ENCODE assay signal across 8 mouse cellular contexts in genomic region chr8:122547815-122548214, GRCm38 (mm10). TPM values are rescaled to one million over a fixed set of nuclear protein-coding genes. Genes with fewer than 3 reads are reported as not detected.
DNase-seq lines count a peak whose midpoint lies in the region; ATAC-seq and TF ChIP-seq lines count a peak whose summit lies in the region.

No protein-coding gene starts in this region.

- TF ChIP-seq EP300 in liver, postnatal 0 days (IDR thresholded peaks at IDR 0.05; ENCODE audit: low read depth): no peak; the same call in 1 of the 2 replicates

- ATAC-seq in activated CD4-positive, CD25-positive, alpha-beta regulatory T cell, adult 4 months: peak; percentile 62
- peak; percentile 43 for ATAC-seq in liver, postnatal 0 days

- intact Hi-C loops in heart, postnatal 10 days (cut with DNase I): no loop called here

- no peaks in the 10 kb centered on the region for H3K36me3 ChIP-seq in liver, postnatal 0 days (replicated peaks; ENCODE audit: insufficient read depth, low read length)

- H3K9ac ChIP-seq in liver, postnatal 0 days (replicated peaks): peak overlapping the region; percentile 87

- no peaks in the 10 kb centered on the region for H3K27me3 ChIP-seq in liver, postnatal 0 days (ENCODE audit: insufficient read depth, low read length)

- peak; percentile 79 for DNase-seq in CD4-positive, CD25-positive, alpha-beta regulatory T cell, adult 2 months (ENCODE audit: low read depth, low spot score)
- peak; percentile 33 to 42 for DNase-seq in heart, postnatal 10 days
- peak; percentile 77 for DNase-seq in liver, postnatal 0 days
- DNase-seq in spleen, postnatal 36 days (ENCODE audit: low spot score in 2 of 2): peak; percentile 88 to 90
- DNase-seq in layer of hippocampus, postnatal 14 days (ENCODE audit: low spot score in 2 of 2): no peak
- DNase-seq in gastrocnemius, postnatal 10 days: no peak
- DNase-seq in urinary bladder, postnatal 36 days (ENCODE audit: low spot score in 2 of 2): no peak

- H3K4me3 ChIP-seq in liver, postnatal 0 days (ENCODE audit: low read depth, low read length): peak overlapping the region; percentile 91

- peak overlapping the region; percentile 89 for H3K27ac ChIP-seq in liver, postnatal 0 days (ENCODE audit: low read depth)

- peak overlapping the region; percentile 96 for H3K4me2 ChIP-seq in liver, postnatal 0 days (ENCODE audit: low read depth, low read length)

- H3K4me1 ChIP-seq in liver, postnatal 0 days (ENCODE audit: insufficient read depth): peaks cover 51% of the 10 kb centered on the region

- 13% methylated on average over 5 of the region's 5 CpGs for WGBS in liver, postnatal 0 days (ENCODE audit: insufficient replicate concordance)

- no peak for TF ChIP-seq CTCF in liver, postnatal 0 days (IDR thresholded peaks at IDR 0.05; ENCODE audit: low read depth)

- no peaks in the 10 kb centered on the region for H3K9me3 ChIP-seq in liver, postnatal 0 days (ENCODE audit: low read length)

RNA-seq across cellular contexts. Expression of gene Piezo1, which starts 3.3 kb away (rescaled TPM):
- polyA plus RNA-seq in activated CD4-positive, CD25-positive, alpha-beta regulatory T cell, adult 4 months (2017; shearing (Covaris generic)): 10 to 100 TPM; 11.8 to 22.2 TPM
- 10 to 100 TPM; 40.3 to 43.3 TPM for total RNA-seq in heart, postnatal 10 days (2021)
- 2.6 and 3.4 TPM in 2 replicates for polyA plus RNA-seq in liver, postnatal 0 days (2015; fragmentation: Nextera tagmentation; extraction: Ambion mirVana)
- total RNA-seq in layer of hippocampus, postnatal 14 days (2021): 1 to 10 TPM; 5.1 to 6.5 TPM
- total RNA-seq in gastrocnemius, postnatal 10 days (2021): 10 to 100 TPM; 24.5 to 30.9 TPM

RNA-seq across cellular contexts. Expression of gene Cdt1, which starts 20.0 kb away (rescaled TPM):
- 10 to 100 TPM; 10.4 to 13.0 TPM for polyA plus RNA-seq in activated CD4-positive, CD25-positive, alpha-beta regulatory T cell, adult 4 months (2017; shearing (Covaris generic))
- total RNA-seq in heart, postnatal 10 days (2021): 10 to 100 TPM in 1 of 2 experiments, 1 to 10 TPM in 1; 9.7 to 14.0 TPM
- 19.8 and 23.7 TPM in 2 replicates for polyA plus RNA-seq in liver, postnatal 0 days (2015; fragmentation: Nextera tagmentation; extraction: Ambion mirVana)
- total RNA-seq in layer of hippocampus, postnatal 14 days (2021): 1 to 10 TPM; 2.0 to 2.9 TPM
- 1 to 10 TPM; 5.8 to 8.1 TPM for total RNA-seq in gastrocnemius, postnatal 10 days (2021)

RNA-seq across cellular contexts. Expression of gene Aprt, which starts 28.9 kb away (rescaled TPM):
- polyA plus RNA-seq in activated CD4-positive, CD25-positive, alpha-beta regulatory T cell, adult 4 months (2017; shearing (Covaris generic)): 100 to 1,000 TPM; 168 to 203 TPM
- total RNA-seq in heart, postnatal 10 days (2021): 10 to 100 TPM; 37.9 to 41.8 TPM
- 223 and 249 TPM in 2 replicates for polyA plus RNA-seq in liver, postnatal 0 days (2015; fragmentation: Nextera tagmentation; extraction: Ambion mirVana)
- total RNA-seq in layer of hippocampus, postnatal 14 days (2021): 10 to 100 TPM; 74.0 to 82.4 TPM
- total RNA-seq in gastrocnemius, postnatal 10 days (2021): 10 to 100 TPM; 41.4 to 45.2 TPM

Comparison
In these comparisons a context has a peak if more than half of its experiments do, and no peak if none do; other contexts are left out.
1. DNase-seq: peak in CD4-positive, CD25-positive, alpha-beta regulatory T cell, adult 2 months (single experiment), heart, postnatal 10 days (2 of 2), liver, postnatal 0 days (single experiment) and spleen, postnatal 36 days (2 of 2); none in layer of hippocampus, postnatal 14 days (0 of 2), gastrocnemius, postnatal 10 days (single experiment) and urinary bladder, postnatal 36 days (0 of 2).